Mouse (Mus musculus): ENCODE data around the gene Gatc.
"Not testable (repeated sequence)": the region's sequence is repeated elsewhere in the genome, so short reads cannot be mapped to it uniquely, and the experiment has no call there.

Gene Gatc

GRCm38 (mm10) chr5:115330955-115331354, 10.0 kb downstream of the Gatc start:
- no peak for DNase-seq (ENCODE audit: low spot score)

GRCm38 (mm10) chr5:115327610-115328548, 13.1 kb downstream of the Gatc start:
- DNase-seq (ENCODE audit: low spot score) = peak; percentile 56

GRCm38 (mm10) chr5:115326875-115327609, 13.9 kb downstream of the Gatc start, which contains the start of gene Srsf9:
Gene Srsf9 (plus strand): TSS chr5:115327177.
- DNase-seq (ENCODE audit: low spot score) = peak; percentile 95

- no peak for DNase-seq (ENCODE audit: low spot score)
These were observed 14.6 kb downstream of the Gatc start for GRCm38 (mm10) chr5:115326256-115326831.

- peak; percentile 91 for DNase-seq (ENCODE audit: low spot score)
These were observed 21.7 kb downstream of the Gatc start for GRCm38 (mm10) chr5:115319004-115319940.

GRCm38 (mm10) chr5:115317645-115318328, 23.2 kb downstream of the Gatc start:
- peak; percentile 87 for DNase-seq (ENCODE audit: low spot score)

- peak; percentile 39 for DNase-seq (ENCODE audit: low spot score)
These were observed 23.9 kb downstream of the Gatc start for GRCm38 (mm10) chr5:115316968-115317644.

- DNase-seq (ENCODE audit: low spot score) = no peak
These were observed 27.4 kb downstream of the Gatc start for GRCm38 (mm10) chr5:115313668-115313943.

GRCm38 (mm10) chr5:115312816-115313667, 27.9 kb downstream of the Gatc start:
- DNase-seq (ENCODE audit: low spot score) = no peak

- DNase-seq (ENCODE audit: low spot score) = no peak
These were observed 28.6 kb downstream of the Gatc start for GRCm38 (mm10) chr5:115312354-115312753.

GRCm38 (mm10) chr5:115302190-115302589, 38.8 kb downstream of the Gatc start:
- DNase-seq (ENCODE audit: low spot score) = not testable (repeated sequence)

- DNase-seq (ENCODE audit: low spot score) = no peak
These were observed 39.4 kb downstream of the Gatc start for GRCm38 (mm10) chr5:115301615-115302014.

GRCm38 (mm10) chr5:115300792-115301614, 40.0 kb downstream of the Gatc start, which contains the start of gene Dynll1:
Gene Dynll1 (minus strand): TSS chr5:115300999.
- DNase-seq (ENCODE audit: low spot score) = peak; percentile 100

- peak; percentile 84 for DNase-seq (ENCODE audit: low spot score)
These were observed 40.8 kb downstream of the Gatc start for GRCm38 (mm10) chr5:115300035-115300744.

GRCm38 (mm10) chr5:115296347-115296746, 44.6 kb downstream of the Gatc start:
- no peak for DNase-seq (ENCODE audit: low spot score)

GRCm38 (mm10) chr5:115294173-115294572, 46.8 kb downstream of the Gatc start:
- no peak for DNase-seq (ENCODE audit: low spot score)

GRCm38 (mm10) chr5:115284735-115285134, 56.2 kb downstream of the Gatc start:
- DNase-seq (ENCODE audit: low spot score) = no peak

Data from embryo, embryonic 10 days (tissue).